Mouse (Mus musculus): ENCODE measurements around the gene Spred1.
A peak's percentile ranks its signal among the peaks of the same experiment; 100 is the strongest.

The Spred1 gene

DNA sequence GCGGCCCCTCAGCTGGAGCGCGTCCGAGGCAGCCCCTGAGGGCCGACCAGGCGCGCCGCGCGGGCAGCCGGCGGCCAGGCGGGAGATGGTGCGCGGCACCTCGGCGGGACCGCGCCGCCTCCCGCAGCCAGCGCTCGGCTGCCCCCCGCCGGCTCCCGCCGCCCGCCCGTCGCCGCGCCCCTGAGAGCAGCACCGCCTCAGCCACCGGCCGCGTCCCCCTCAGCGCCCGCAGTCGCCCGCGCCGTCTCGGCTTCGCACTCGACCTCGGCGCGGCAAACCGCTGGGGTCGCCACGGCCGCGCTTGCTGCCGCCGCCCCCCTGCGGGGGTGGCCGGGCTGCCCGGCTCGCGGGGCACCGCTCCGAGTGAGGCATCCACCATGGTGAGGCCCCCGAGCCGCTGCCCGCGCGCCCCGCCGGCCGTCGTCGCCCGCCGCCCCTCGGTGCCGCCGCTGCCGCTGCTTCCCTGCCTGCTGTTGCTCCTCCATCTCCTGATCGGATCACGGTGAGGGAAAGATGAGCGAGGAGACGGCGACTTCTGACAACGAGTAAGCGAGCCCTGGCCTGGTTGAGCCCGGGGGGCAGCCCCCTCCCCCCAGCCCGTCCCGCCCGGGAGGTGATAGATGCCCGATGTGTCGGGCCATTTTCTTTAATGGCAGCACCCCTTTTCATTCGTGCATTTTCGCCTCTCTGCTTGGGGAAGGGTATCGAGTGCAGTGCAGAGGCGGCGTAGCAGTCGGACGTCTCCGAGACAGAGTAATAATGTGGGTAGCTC is at the start of gene Spred1:
Gene Spred1 (plus strand): TSS at position 163 of the 772 bp plus-strand sequence.
- DNase-seq (ENCODE audit: low read depth, low spot score), result peak; percentile 51

DNA sequence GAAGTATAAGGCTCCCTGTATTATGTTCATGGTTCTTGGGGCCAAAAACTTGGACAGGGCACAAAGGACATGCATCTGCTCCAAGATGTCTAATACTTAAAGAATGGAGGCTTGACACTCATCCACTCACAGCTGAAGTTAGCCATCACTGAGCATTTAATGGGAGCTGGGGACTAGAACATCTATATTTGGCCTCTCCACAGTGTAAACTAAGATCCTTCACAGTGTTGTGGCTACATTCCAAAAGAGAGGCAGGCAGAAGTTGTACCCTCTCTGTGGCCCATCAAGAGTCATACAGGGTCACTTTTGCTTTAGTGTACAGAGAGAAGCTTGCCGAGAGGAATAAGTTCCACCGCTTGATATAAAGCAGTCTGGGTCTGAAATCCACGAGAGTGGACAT is 49.6 kb upstream of the Spred1 start:
- no peak for DNase-seq (ENCODE audit: low read depth, low spot score)

DNA sequence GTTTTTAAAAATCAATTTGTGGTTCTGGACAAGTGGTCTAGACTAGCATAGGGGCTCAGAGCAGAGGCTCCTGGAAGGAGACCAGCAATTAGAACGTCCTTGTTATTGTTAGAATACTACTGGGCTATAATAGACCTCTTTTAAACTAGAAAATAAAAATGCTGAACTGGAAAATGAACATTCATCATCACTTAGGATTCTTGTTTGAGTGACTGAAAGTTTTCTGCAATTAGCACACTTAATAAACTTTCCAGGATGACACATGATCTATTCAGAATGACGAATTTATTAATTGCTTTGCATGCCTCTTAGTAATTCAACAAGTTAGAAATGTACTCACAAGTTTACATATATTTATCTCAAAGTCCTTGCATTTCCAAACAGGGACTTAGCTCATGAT is 42.5 kb upstream of the Spred1 start:
- DNase-seq (ENCODE audit: low read depth, low spot score), result no peak

DNA sequence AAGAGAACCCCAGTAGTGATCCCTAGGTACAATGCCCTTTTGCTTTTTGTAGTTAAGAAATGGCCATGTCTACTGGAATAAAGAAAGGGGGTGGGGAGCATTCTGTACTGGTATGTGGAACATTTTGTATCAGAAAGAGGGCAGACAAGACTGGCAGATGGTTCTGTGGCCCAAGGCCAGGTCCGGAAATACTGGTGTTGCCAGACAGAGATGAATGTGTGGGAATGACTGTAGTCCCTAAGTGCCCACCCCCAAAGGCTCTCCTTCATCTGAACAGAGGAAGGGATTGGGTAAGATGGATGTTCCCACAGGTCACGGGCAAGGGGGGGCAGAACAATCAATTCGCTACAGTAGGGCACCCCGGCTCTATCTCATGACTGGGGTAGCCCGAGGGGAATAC is 41.6 kb upstream of the Spred1 start:
- DNase-seq (ENCODE audit: low read depth, low spot score), result no peak

DNA sequence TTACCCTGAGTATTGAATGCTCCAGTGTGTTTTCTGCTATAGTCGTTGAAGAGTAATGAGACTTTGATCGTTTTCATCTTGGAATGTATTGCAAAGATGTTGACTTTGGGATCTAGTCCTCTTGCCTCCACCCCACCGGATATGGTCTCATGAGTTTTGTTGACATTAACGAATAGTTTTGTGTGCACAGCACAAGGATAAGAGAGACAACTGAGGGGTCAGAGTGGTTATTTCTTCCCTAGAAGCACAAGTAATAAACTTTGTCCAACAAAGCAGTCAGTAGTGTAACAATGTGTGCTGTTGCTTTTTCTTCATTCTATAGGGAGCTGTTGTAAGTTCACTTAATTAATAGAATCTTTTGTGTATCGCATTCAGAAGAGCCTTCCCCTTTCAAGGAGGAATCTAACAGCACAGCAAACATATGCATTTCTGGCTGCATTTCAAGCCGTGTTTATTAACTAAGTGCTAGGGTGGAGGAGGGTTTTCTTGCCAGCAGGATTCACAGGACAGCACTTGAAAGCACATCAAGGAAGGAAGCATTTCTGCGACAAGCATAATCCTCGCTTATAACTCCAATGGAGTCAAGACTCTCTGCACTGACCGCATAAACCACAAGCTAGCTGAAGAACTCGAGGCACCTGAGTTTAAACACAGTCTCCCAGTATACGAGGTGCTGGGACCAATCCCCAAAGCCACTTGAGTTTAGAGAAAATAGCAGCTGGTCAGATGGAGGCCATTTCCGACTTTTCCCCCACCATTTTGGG is 35.0 kb upstream of the Spred1 start:
- no peak for DNase-seq (ENCODE audit: low read depth, low spot score)

DNA sequence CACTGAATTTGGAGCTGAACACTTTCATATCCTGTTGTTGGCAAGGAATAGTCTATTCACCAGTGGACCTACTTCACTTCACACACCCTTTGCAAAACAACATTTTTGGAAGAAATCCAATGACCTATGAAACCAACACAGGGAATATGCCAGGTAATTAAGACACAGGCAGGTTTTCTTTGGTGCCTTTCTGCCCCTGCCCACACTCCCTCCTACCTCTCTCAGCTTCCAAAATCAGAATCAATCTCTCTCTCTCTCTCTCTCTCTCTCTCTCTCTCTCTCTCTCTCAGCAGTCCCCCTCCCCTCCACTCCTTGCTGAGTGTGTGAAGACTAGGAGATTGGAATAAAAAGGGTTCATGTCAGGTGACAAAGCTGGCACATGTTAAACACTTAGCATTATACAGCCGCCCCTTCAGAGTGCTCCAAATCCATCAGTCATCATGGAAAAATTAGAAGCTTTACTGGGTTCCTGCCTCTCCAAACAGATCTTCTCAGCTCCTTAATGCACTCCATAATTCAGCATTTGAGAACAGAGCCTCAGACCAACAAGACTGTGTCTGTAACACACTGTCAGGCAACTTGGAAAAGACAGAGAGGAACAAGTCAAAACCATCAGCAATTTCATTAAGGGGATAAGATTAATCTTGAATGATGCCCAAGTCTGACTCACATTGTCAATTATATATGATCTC is 34.3 kb upstream of the Spred1 start:
- no peak for DNase-seq (ENCODE audit: low read depth, low spot score)

DNA sequence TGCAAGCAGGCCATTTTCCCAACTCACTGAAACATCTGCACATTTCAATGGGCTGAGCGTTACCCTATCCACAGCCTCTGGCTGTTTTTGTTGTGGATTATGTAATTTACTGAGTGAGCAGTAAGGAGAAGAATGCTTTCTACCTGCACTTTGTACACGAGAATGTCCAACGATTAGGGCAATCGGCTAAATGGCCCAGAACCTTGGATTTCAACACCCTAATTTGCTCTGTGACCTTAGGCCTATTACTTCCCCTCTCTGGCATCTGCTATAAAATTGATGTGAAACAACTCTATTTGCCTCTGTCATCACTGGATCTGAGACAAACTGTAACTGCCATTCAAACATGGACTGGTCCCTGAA is 33.7 kb upstream of the Spred1 start:
- no peak for DNase-seq (ENCODE audit: low read depth, low spot score)

DNA sequence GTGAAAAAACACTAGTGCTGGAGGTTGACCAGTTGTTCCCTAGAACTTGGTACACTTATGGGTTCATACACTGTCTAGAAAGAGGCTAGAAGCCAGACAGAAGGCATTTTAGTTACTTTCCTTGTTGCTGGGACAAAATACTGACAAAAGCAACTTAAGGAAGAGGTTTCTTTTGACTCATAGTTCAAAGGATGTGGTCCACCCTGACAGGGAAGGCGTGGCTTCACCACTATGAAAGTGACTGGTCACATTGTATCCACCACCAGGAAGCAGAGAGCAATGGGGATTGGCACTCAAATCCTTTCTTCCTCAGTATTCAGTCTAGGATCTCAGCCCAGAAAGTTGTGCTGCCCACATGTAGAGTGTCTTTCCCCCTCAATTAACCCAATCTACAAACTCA is 31.7 kb upstream of the Spred1 start:
- DNase-seq (ENCODE audit: low read depth, low spot score), result no peak

DNA sequence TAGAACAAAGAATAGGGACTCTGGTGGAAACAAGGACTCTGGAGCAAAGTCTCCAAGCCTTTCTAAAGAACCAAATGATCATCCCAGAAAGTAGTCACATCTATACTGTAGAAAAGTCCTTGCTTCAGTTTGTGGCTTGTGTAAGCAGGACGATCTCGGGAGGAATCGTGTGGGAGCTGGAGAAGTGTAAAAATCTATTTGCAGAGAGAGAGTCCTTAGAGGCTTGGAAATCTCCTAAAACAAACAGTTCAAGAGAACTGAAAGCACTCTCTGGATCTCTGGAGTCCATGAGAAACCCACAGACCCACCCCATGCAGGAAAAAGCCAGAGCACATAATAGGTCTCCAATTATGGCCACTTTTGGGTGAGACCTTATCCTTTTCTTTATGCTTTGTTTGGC is 31.1 kb upstream of the Spred1 start:
- DNase-seq (ENCODE audit: low read depth, low spot score), result no peak

DNA sequence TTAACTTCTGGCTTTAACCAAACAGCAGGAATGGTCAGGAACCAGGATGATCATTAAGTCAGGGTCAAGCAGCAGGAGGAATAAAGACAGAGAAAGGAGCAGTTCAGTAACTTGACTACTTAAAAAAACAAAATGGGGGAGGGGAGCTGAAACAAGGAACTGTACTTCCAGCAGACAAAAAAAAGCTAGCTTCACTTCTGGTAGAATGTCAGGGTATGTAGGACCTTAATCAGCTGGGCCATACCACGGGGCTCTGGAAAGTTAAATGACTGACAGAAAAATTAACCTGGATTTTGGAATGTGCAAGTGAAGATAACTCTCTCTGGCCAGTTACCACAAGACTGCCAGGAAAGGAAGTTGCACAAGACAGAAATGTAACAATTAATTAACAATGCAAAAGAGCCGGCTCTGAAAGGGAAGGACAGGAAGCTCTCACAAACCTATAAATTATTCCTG is 28.2 kb upstream of the Spred1 start:
- DNase-seq (ENCODE audit: low read depth, low spot score), result no peak

DNA sequence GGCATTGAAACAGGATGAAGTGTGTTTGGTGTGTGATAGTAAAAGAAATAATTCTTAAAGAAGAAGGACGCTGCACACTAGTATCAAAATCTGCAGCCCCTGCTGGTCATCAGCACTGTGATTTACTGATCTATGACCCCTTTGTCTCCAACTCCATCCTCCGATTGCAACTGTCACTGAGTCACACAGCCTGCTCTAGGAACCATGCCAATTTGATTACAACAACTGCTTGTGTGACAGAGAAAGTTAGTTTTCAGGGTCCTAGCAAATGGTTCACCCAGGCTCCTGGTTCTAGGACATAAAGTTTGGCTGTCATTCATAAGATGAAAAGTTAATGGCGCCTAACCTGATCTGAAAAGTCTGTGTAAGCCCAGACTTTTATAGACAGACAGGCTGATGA is 25.7 kb upstream of the Spred1 start:
- DNase-seq (ENCODE audit: low read depth, low spot score), result no peak

DNA sequence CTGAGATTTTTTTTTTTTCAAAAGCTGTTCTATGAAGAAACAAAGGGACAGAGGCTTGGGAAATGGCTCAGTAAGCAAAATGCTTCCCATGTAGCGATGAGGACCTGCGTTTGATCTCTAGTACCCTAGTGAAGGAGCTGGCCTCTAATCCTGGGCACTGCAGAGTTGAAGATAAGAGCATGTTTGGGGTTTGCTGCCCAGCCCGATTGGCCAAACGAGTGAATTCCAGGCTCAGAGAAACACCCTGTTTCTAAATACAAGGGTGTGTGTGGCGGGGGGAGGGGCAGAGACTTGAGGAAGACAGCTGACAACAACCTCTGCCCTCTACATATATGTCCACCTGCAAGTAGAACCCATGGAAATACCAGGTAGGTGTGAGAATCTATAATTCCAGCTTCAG is 23.9 kb upstream of the Spred1 start:
- no peak for DNase-seq (ENCODE audit: low read depth, low spot score)

DNA sequence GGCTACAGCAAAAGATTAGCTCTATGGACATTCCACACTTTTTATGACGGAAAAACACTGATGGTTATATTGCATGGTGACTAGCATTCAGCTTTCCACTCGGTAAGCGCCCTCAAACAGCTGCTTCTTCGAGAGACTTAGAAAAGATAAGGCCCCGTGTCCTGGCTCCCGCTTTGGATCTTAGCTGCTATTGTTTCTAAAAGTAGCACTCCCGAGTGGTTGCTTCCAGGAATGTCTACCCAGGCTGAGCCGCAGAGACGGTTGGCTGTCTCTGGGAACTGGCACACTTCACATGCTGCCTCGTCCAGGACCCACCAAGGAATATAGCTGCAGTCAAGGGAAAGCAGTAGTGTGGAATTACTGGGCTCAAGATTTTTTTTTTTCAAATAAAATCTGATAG is 21.9 kb upstream of the Spred1 start:
- DNase-seq (ENCODE audit: low read depth, low spot score), result no peak

DNA sequence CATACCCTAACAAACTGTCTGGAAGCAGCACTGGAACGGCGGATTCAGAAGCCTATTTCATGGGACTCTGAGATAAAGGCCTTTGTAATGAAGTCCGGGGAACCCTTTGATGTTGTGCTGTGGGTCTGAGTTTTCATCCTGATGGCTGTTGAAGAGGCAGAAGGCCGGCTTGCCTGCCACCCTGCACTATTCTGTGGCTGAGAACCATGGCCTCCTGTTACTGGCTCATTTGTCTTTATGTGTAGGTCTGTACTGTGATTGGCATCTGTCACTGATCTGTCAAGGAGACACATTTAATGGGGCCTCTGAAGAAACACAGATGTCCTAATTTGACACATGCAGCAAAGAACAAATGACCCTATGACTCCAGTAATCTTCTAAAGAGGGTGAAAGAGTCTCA is 17.7 kb upstream of the Spred1 start:
- no peak for DNase-seq (ENCODE audit: low read depth, low spot score)

DNA sequence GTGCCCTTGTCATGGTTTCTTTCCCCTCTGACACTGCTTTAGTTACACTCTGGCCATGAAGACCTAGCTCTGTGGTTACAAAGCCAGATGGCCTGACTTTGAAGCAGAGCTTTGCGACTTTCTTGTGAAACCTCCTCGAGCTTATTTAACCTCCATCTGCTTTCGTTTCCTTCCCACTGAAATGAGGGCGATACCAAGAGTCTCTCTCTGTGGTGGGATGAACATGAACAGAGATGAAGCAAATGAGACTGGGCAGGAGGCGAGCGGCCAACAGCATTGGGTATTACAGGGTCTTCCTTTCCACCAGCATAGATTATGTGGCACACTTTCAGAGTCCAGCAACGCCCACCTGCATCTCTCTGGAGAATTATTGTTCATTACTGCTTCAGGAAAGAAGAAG is 15.8 kb upstream of the Spred1 start:
- DNase-seq (ENCODE audit: low read depth, low spot score), result no peak

DNA sequence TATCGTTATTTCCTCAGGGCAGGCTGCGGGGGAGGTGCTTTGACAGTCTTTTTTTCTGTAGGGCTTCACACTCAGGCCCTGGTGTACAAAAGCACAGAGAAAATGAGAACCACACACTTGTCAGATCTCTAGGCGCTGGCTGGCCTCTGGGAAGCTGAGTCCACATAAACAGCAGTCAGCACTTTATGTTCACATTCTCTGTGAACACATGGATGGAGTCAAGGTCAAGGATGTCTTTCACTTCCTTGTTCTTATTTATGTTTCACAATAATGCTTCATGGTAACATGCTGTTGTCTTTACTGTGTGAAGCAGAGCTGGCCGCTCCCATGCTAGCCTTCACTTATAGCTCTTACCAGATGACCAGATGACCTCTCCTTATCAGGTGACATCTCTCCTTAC is 13.1 kb upstream of the Spred1 start:
- no peak for DNase-seq (ENCODE audit: low read depth, low spot score)

DNA sequence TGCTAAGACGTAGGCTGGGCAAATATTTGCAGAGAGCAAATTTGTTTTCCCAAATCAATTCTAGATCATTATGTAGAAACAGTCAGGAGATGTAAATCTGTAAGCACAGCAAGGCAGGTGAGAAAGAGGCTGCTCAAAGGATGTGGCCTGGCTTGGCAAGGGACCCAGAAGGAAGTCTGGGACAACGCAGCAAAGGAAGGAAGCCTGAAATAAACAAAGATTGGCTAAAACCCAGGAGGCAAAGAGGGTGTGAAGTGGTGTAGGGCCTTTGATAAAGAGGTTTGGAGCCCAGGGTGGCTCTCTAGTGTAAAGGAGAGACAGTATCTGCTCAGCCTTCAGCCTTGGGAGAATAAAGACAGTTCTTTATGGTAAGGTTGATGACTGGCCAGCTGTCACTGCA is 11.9 kb upstream of the Spred1 start:
- DNase-seq (ENCODE audit: low read depth, low spot score), result no peak

DNA sequence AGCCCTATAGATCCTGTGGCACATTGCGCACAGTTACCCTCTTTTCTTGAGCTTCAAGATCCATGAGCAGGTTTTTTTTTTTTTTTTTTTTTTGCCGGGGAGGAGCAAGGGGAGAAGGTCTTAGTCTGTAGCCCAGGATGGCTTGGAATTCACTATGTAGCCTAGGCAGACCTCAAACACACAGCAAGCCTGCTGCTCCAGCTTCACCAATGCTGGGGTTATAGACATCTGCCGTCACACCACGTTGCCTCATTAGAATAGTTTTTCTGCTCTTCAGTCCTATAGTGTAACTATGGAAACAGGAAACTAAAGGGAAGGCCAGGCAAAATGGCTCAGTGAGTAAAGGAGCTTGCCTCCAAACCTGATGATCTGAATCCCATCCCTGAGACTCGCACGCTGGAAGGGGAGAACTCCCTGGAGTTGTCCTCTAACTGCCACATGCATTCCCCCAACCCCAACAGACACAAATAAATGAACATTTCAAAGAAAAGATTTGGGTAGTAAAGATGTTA is 10.8 kb upstream of the Spred1 start:
- no peak for DNase-seq (ENCODE audit: low read depth, low spot score)

DNA sequence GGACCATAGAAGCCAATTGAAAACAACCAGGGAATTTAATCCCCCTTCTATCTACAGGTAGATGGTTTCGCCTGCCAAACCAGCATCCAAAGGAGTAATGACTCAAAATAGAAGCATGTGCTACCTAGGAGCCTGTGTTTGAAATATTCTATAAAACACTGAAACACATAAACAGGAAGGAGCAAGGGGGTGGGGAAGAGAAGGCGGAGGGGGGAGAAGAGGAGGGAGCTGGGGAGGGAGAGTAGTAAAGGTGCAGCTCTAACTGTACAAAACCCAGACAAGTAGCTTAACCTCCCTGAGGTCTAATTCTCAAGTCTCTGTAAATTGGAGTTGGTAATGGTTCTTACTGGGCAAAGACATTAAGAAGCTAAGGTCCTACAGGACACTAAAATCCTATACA is 7.9 kb upstream of the Spred1 start:
- DNase-seq (ENCODE audit: low read depth, low spot score), result no peak

DNA sequence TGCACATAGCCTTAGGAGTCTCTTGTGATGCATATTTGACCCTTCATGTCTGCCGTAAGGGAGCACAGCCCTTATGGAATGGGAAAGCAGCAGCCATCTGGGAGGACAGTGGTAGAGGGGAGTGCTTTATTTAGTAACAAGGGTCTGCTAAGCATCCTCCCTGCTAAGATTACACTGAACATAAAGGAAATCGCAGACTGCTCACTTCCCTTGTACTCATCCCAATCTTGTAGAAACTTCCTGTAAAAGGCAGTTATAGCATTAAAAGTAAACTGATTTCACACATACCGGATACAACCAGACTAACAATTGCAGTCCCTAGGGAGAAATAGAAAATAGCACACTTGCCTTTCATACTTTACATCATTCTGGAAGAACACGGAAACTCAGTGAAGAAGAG is 7.4 kb upstream of the Spred1 start:
- no peak for DNase-seq (ENCODE audit: low read depth, low spot score)

DNA sequence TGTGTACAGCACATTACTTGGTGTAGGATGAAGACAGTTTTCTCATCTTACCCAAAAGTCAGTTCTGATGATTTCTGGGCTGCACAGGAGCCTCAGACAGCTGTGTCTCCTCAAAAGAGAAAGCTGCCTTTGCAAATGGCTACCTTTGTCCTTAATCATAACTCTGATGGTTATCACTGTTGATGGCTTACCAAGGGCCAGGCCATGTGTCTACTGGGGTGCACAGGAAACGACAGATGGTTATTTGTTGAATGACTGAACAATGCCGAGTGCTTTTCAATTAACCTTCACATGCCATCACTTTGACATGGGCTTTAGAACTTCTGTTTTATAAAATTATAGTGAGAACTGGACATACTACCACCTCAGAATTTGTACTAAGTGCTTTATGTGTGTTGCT is 2.7 kb upstream of the Spred1 start:
- no peak for DNase-seq (ENCODE audit: low read depth, low spot score)

Data from CD4-positive, CD25-positive, alpha-beta regulatory T cell, adult 2 months (primary cell).